Mouse (Mus musculus): ENCODE data around the gene Papolg. TPM values are rescaled to one million over a fixed set of nuclear protein-coding genes. Genes with fewer than 3 reads are reported as not detected.

Gene Papolg
- total RNA-seq, 4 experiments from 2014 or later, result 20.7 to 22.1 (median 21.6) TPM

Other genes starting within 250 kb of the Papolg start
- 10 to 100 TPM; 12.2 to 18.0 (median 15.9) TPM for gene Pus10, start 229.6 kb downstream of the Papolg start, total RNA-seq (2022)
- gene Pex13, start 229.3 kb downstream of the Papolg start, total RNA-seq (2022), result 10 to 100 TPM; 18.2 to 29.2 (median 23.8) TPM
- gene Rel, start 124.3 kb downstream of the Papolg start, total RNA-seq (2022), result 1 to 10 TPM; 2.9 to 3.7 (median 3.4) TPM
- gene A830031A19Rik, start 179.8 kb upstream of the Papolg start, total RNA-seq (2022), result 1 to 10 TPM in 3 of 4 experiments, under 1 TPM in 1; 0.78 to 2.8 (median 1.2) TPM
- 10 to 100 TPM; 86.5 to 98.6 (median 91.1) TPM for gene Bcl11a, start 182.8 kb upstream of the Papolg start, total RNA-seq (2022)